Mouse (Mus musculus) T-cell, adult 2 months (primary cell): ENCODE data around the gene Rad21l.
"Not testable (repeated sequence)": the region's sequence is repeated elsewhere in the genome, so short reads cannot be mapped to it uniquely, and the experiment has no call there.

Experiments used
- DNase-seq: peaks from one replicate; pipeline ENCODE4 v3.0.0; 2022; ENCODE audit warnings: low spot score

The Rad21l gene

DNA sequence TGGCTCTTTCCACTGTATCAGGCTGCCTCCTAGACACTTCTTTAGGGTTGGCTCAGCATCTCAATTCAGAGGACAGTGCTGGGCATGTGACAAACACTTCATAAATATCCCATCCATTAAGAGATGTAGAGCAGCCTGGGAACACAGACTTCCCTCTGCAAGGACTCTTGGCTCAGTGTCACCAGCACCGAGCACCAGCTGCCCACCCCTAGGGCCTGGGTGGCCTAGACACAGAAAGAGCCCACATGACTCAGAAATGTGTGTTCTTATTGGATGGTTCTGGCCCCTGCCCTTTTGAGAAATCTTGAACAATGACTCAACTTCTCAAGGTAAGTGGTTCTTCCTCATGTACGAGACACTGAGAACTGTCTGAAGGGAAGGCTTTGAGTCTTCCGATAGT is 40.3 kb downstream of the Rad21l start:
- no peak for DNase-seq

GRCm38 (mm10) chr2:151626296-151626695 is 42.0 kb downstream of the Rad21l start:
- DNase-seq, result no peak

DNA sequence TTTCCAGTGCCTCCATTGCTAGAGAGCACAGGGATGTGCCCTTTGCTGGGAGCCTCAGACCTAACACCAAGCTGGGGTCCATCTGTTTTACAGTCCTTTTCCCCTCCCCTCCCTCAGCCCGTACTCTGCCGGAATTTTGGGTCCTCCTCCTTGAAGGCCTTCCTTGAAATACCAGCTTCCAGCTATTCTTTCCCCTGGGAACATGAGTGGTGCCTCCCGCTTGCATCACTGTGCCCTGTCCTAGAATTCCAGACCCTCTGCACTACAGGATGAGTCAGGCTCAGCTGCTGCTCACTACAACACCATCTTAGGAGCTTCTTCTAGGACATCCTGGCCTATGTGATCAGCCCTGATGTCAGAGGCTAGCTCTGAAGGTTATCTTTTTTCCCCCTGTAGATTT is 44.6 kb downstream of the Rad21l start:
- no peak for DNase-seq

DNA sequence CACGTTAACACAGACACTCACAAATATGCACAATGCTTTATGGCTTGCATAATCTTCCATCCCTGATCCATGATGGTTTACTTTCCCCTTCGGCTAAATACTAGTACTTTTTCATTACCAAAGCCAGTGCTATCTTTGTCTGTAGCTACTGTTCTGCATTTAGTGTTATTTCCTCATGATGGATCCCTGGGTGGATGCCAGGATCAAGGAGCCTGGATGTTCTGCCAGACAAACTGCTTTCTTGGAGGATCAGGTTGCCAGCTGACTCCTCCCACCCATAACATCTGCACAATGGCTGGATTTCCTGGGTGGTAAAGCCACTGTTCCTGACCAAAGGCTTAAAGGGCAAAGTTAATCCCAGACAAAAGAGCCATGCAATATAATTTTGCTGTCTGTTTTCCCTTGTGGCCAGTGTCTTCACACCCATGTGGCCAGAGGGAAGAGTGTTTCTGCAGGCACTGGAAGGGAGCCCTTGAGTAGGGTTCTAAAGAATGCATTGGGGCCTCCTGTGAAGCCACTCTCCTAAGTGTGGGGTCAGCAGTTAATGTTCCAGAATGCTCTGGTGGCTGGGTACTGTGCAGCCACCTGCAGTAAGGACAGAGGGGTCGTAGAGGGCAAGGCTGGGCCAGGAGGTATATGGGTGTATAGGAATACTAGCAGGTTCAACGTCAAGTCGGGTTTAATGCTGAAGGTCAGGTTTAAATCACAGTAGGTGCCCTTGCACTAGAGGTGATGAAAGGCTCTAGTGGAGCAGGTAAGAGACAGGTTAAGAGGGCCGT is 51.6 kb downstream of the Rad21l start:
- DNase-seq, result no peak

GRCm38 (mm10) chr2:151615779-151616178 is 52.6 kb downstream of the Rad21l start:
- DNase-seq, result not testable (repeated sequence)

GRCm38 (mm10) chr2:151609974-151610373 is 58.4 kb downstream of the Rad21l start:
- DNase-seq, result no peak

DNA sequence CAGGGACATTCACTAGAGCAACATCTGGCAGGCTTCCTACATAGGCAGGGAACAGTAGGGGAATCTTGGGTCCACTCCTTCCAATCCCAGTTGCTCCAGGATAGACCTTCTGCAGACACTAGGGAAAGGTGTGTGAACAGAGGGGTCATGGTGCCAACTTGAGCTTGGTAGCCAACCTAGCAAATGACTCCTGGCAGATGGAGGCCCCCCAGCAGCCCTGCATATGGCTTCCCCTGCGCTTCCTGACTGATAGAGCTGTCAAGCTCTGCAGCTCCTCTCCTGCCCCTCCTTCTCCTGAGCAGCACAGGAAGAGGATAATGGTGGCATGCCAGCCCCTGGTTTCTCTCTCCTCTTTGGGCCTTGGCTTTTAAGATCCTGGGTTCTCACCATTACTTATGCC is 59.9 kb downstream of the Rad21l start:
- DNase-seq, result no peak

GRCm38 (mm10) chr2:151605437-151605987 is 62.8 kb downstream of the Rad21l start:
- peak; percentile 11 for DNase-seq

GRCm38 (mm10) chr2:151603630-151604029 is 64.7 kb downstream of the Rad21l start:
- no peak for DNase-seq

GRCm38 (mm10) chr2:151602106-151602505 is 66.2 kb downstream of the Rad21l start:
- DNase-seq, result no peak

- no peak for DNase-seq
Measured at GRCm38 (mm10) chr2:151598068-151598467, 70.3 kb downstream of the Rad21l start.
